Mouse (Mus musculus): ENCODE results near the gene Satb1.

Gene Satb1

GRCm38 (mm10) chr17:51775070-51775881 lies 57.8 kb downstream of the Satb1 start:
- no peak for DNase-seq

- no peak for DNase-seq
Observed at GRCm38 (mm10) chr17:51763600-51763999, 69.5 kb downstream of the Satb1 start.

- no peak for DNase-seq
Observed at GRCm38 (mm10) chr17:51762503-51762902, 70.6 kb downstream of the Satb1 start.

- DNase-seq: no peak
Observed at GRCm38 (mm10) chr17:51760997-51761655, 72.0 kb downstream of the Satb1 start.

GRCm38 (mm10) chr17:51760251-51760887 lies 72.7 kb downstream of the Satb1 start:
- no peak for DNase-seq

- no peak for DNase-seq
Observed at GRCm38 (mm10) chr17:51759509-51759908, 73.6 kb downstream of the Satb1 start.

- no peak for DNase-seq
Observed at GRCm38 (mm10) chr17:51752142-51752541, 80.9 kb downstream of the Satb1 start.

- no peak for DNase-seq
Observed at GRCm38 (mm10) chr17:51747204-51747603, 85.9 kb downstream of the Satb1 start.

GRCm38 (mm10) chr17:51742502-51742901 lies 90.6 kb downstream of the Satb1 start:
- DNase-seq: no peak

- no peak for DNase-seq
Observed at GRCm38 (mm10) chr17:51741126-51741525, 92.0 kb downstream of the Satb1 start.

GRCm38 (mm10) chr17:51740246-51740645 lies 92.8 kb downstream of the Satb1 start:
- DNase-seq: no peak

GRCm38 (mm10) chr17:51724486-51724885 lies 108.6 kb downstream of the Satb1 start:
- DNase-seq: no peak

GRCm38 (mm10) chr17:51695711-51696110 lies 137.4 kb downstream of the Satb1 start:
- no peak for DNase-seq

GRCm38 (mm10) chr17:51695271-51695670 lies 137.8 kb downstream of the Satb1 start:
- no peak for DNase-seq

- no peak for DNase-seq
Observed at GRCm38 (mm10) chr17:51690526-51690925, 142.6 kb downstream of the Satb1 start.

GRCm38 (mm10) chr17:51687226-51687625 lies 145.9 kb downstream of the Satb1 start:
- no peak for DNase-seq

Measured in thymus, adult 18-20 months (tissue).